Mouse (Mus musculus): Measurements from ENCODE around the gene Sgms2.

GRCm38 (mm10) chr3:131495076-131495475 lies 3.9 kb upstream of the Sgms2 start:
- TF ChIP-seq CTCF (IDR thresholded peaks at IDR 0.05) (no peak), EP300 (IDR thresholded peaks at IDR 0.05) (no peak)

Data from lung, postnatal 0 days (tissue).